7 mouse cellular contexts compared by ENCODE assay signal in genomic region chr10:59878823-59879222, GRCm38 (mm10). TPM values are rescaled to one million over a fixed set of nuclear protein-coding genes. Genes with fewer than 3 reads are reported as not detected.
DNase-seq lines count a peak whose midpoint lies in the region; ATAC-seq lines count a peak whose summit lies in the region.

No protein-coding gene starts in this region.

- no peaks in the 10 kb centered on the region for H3K27me3 ChIP-seq in embryonic facial prominence, embryonic 14.5 days (replicated peaks; ENCODE audit: control insufficient read depth, insufficient read depth, low read length)
- H3K27me3 ChIP-seq in midbrain, embryonic 13.5 days, result no peaks in the 10 kb centered on the region

- H3K4me3 ChIP-seq in embryonic facial prominence, embryonic 14.5 days (ENCODE audit: low read depth, low read length), result peak overlapping the region; percentile 74
- H3K4me3 ChIP-seq in midbrain, embryonic 13.5 days (replicated peaks), result peak overlapping the region; percentile 88

- WGBS in embryonic facial prominence, embryonic 14.5 days, result 21% methylated on average over 5 of the region's 5 CpGs
- WGBS in midbrain, embryonic 13.5 days, result 23% methylated on average over 5 of the region's 5 CpGs

- peak overlapping the region; percentile 99 for H3K27ac ChIP-seq in embryonic facial prominence, embryonic 14.5 days (replicated peaks; ENCODE audit: low read depth, low read length)
- H3K27ac ChIP-seq in midbrain, embryonic 13.5 days, result peak overlapping the region; percentile 100

- no peaks in the 10 kb centered on the region for H3K36me3 ChIP-seq in embryonic facial prominence, embryonic 14.5 days (ENCODE audit: control insufficient read depth, insufficient read depth, low read length)
- 0 out of 2 replicates have a peak, but pooled peaks cover 3% of the 10 kb centered on the region for H3K36me3 ChIP-seq in midbrain, embryonic 13.5 days

- ATAC-seq in embryonic facial prominence, embryonic 14.5 days (ENCODE audit: low read depth), result no peak
- peak; percentile 25 for ATAC-seq in inflammation-experienced regulatory T-cells, adult 6 months
- no peak for ATAC-seq in midbrain, embryonic 13.5 days

- DNase-seq in right cerebral cortex, adult 18-20 months, result peak; percentile 24
- DNase-seq in right cerebral cortex, postnatal 25 days, result no peak
- peak; percentile 55 for DNase-seq in embryonic facial prominence, embryonic 14.5 days (ENCODE audit: low spot score)
- no peak for DNase-seq in B cell, adult 2 months
- no peak for DNase-seq in yolk sac, embryonic 10.5 days (ENCODE audit: low spot score)

- H3K4me2 ChIP-seq in embryonic facial prominence, embryonic 14.5 days (ENCODE audit: low read depth, low read length), result peak overlapping the region; percentile 67
- H3K4me2 ChIP-seq in midbrain, embryonic 13.5 days (replicated peaks), result peak overlapping the region; percentile 87

- peak overlapping the region; percentile 96 for H3K9ac ChIP-seq in embryonic facial prominence, embryonic 14.5 days (ENCODE audit: low read depth, low read length)
- H3K9ac ChIP-seq in midbrain, embryonic 13.5 days (replicated peaks), result peak overlapping the region; percentile 95

- no peaks in the 10 kb centered on the region for H3K9me3 ChIP-seq in embryonic facial prominence, embryonic 14.5 days (ENCODE audit: control insufficient read depth, low read length)
- no peaks in the 10 kb centered on the region for H3K9me3 ChIP-seq in midbrain, embryonic 13.5 days

- H3K4me1 ChIP-seq in embryonic facial prominence, embryonic 14.5 days (ENCODE audit: control insufficient read depth, insufficient read depth, low read length), result peaks cover 13% of the 10 kb centered on the region; the same call in 1 of the 2 replicates
- H3K4me1 ChIP-seq in midbrain, embryonic 13.5 days (replicated peaks), result peaks cover 20% of the 10 kb centered on the region

RNA-seq across cellular contexts. Expression of gene Dnajb12, which starts 0.5 kb away (rescaled TPM):
- polyA plus RNA-seq in embryonic facial prominence, embryonic 14.5 days (2014; fragmentation: Nextera tagmentation; extraction: Ambion mirVana), result 25.5 and 28.7 TPM in 2 replicates
- polyA plus RNA-seq in inflammation-experienced regulatory T-cells, adult 6 months (2017; shearing (Covaris generic)), result 10 to 100 TPM; 15.7 to 18.1 (median 17.4) TPM
- polyA plus RNA-seq in midbrain, embryonic 13.5 days (2015; fragmentation: Nextera tagmentation; extraction: Ambion mirVana), result 18.3 and 18.6 TPM in 2 replicates

Comparison
In these comparisons a context has a peak if more than half of its experiments do, and no peak if none do; other contexts are left out.
1. DNase-seq: peak in right cerebral cortex, adult 18-20 months (single experiment) and embryonic facial prominence, embryonic 14.5 days (single experiment); none in right cerebral cortex, postnatal 25 days (single experiment), B cell, adult 2 months (0 of 2) and yolk sac, embryonic 10.5 days (single experiment).